ENCODE assay signal across 9 mouse cellular contexts in genomic region chr10:116260658-116261433, GRCm38 (mm10). TPM values are rescaled to one million over a fixed set of nuclear protein-coding genes. Genes with fewer than 3 reads are reported as not detected.
DNase-seq lines count a peak whose midpoint lies in the region; ATAC-seq and TF ChIP-seq lines count a peak whose summit lies in the region.
"Had no signal": no experiment of that assay in that cellular context is flagged by ENCODE, and none has a peak within 500 bp of the region (broad histone marks: within the 10 kb centered on the region; RNA-seq: fewer than 3 reads in every experiment).

No protein-coding gene starts in this region.

- no peak overlapping the region for H3K4me3 ChIP-seq in embryonic facial prominence, embryonic 12.5 days
- no peak overlapping the region for H3K4me3 ChIP-seq in limb, embryonic 15.5 days
- H3K4me3 ChIP-seq: limb, embryonic 12.5 days had no signal

- in situ Hi-C loops in Patski (cut with MboI; ENCODE audit: low pct_unique_long_range_greater_than_20kb) = no loop called here

- no peaks in the 10 kb centered on the region for H3K9me3 ChIP-seq in embryonic facial prominence, embryonic 12.5 days
- no peaks in the 10 kb centered on the region for H3K9me3 ChIP-seq in limb, embryonic 15.5 days
- H3K9me3 ChIP-seq: limb, embryonic 12.5 days had no signal

- POLR2A ChIA-PET in Patski (lab: Charles Lee) = no interaction called here

- no peak overlapping the region for H3K4me2 ChIP-seq in embryonic facial prominence, embryonic 12.5 days (replicated peaks)
- no peak overlapping the region for H3K4me2 ChIP-seq in limb, embryonic 15.5 days
- H3K4me2 ChIP-seq: limb, embryonic 12.5 days had no signal

- 70% methylated on average over 13 of the region's 13 CpGs for WGBS in embryonic facial prominence, embryonic 12.5 days
- WGBS in limb, embryonic 15.5 days = 57% methylated on average over 13 of the region's 13 CpGs

- peak; percentile 90 for ATAC-seq in Patski
- 0 out of 2 replicates have a peak, but pooled peaks have one; percentile 41 for ATAC-seq in embryonic facial prominence, embryonic 12.5 days (ENCODE audit: insufficient number of reproducible peaks, insufficient read depth, low FRiP score, low TSS enrichment)
- ATAC-seq in limb, embryonic 15.5 days (ENCODE audit: insufficient number of reproducible peaks, low FRiP score, low TSS enrichment, low read depth) = no peak
- ATAC-seq in erythroid progenitor cell, adult 5-6 weeks (replicated peaks; ENCODE audit: low FRiP score, poor library complexity, severe bottlenecking) = no peak

- no peaks in the 10 kb centered on the region for H3K27me3 ChIP-seq in Patski
- no peaks in the 10 kb centered on the region for H3K27me3 ChIP-seq in embryonic facial prominence, embryonic 12.5 days
- no peaks in the 10 kb centered on the region for H3K27me3 ChIP-seq in limb, embryonic 15.5 days
- H3K27me3 ChIP-seq: limb, embryonic 12.5 days had no signal

- H3K4me1 ChIP-seq in embryonic facial prominence, embryonic 12.5 days = no peaks in the 10 kb centered on the region
- peaks cover 11% of the 10 kb centered on the region for H3K4me1 ChIP-seq in limb, embryonic 15.5 days

- no peak overlapping the region for H3K9ac ChIP-seq in embryonic facial prominence, embryonic 12.5 days
- H3K9ac ChIP-seq in limb, embryonic 15.5 days = no peak overlapping the region
- H3K9ac ChIP-seq: limb, embryonic 12.5 days had no signal

- TF ChIP-seq CTCF in Patski (IDR thresholded peaks at IDR 0.05) = no peak

- 0 out of 2 replicates have a peak overlapping the region, but pooled peaks have one; percentile 18 for H3K27ac ChIP-seq in embryonic facial prominence, embryonic 12.5 days
- peak overlapping the region; percentile 59; the same call in 1 of the 2 replicates for H3K27ac ChIP-seq in limb, embryonic 15.5 days
- H3K27ac ChIP-seq: limb, embryonic 12.5 days had no signal

- DNase-seq in layer of hippocampus, adult 11-12 months (ENCODE audit: low spot score) = peak; percentile 12
- no peak for DNase-seq in layer of hippocampus, postnatal 25 days (ENCODE audit: extremely low spot score in 1 of 2, low spot score in 1 of 2)
- peak; percentile 73 for DNase-seq in Patski (ENCODE audit: low read depth, low spot score)
- peak; percentile 64 to 69 for DNase-seq in heart, postnatal 36 days
- DNase-seq in urinary bladder, postnatal 10 days (ENCODE audit: low spot score) = no peak

- CTCF ChIA-PET in Patski (lab: Charles Lee) = interaction anchor here (1.0 to 1.4 kb wide), 6 partner anchors 39 to 60 kb away, joined by 3 to 4 read pairs (median 3); no protein-coding TSS in a partner anchor

- no peaks in the 10 kb centered on the region for H3K36me3 ChIP-seq in embryonic facial prominence, embryonic 12.5 days
- no peaks in the 10 kb centered on the region for H3K36me3 ChIP-seq in limb, embryonic 15.5 days
- H3K36me3 ChIP-seq: limb, embryonic 12.5 days had no signal

- intact Hi-C loops in heart, postnatal 36 days (cut with DNase I) = no loop called here

RNA-seq across cellular contexts. Expression of gene Ptprb, which starts 14.5 kb away (rescaled TPM):
- 10 to 100 TPM; 15.5 to 19.9 TPM for total RNA-seq in layer of hippocampus, postnatal 25 days (2021)
- polyA plus RNA-seq in Patski (2021) = 0.51 TPM
- polyA plus RNA-seq in embryonic facial prominence, embryonic 12.5 days (2016; fragmentation: Nextera tagmentation; extraction: Ambion mirVana) = 2.4 and 3.6 TPM in 2 replicates
- total RNA-seq in heart, postnatal 36 days (2021) = 10 to 100 TPM; 71.9 to 83.3 TPM
- polyA plus RNA-seq in limb, embryonic 15.5 days (2015; fragmentation: Nextera tagmentation; extraction: Ambion mirVana) = 3.8 and 4.5 TPM in 2 replicates
- not detected in 2 replicates for total RNA-seq in erythroid progenitor cell, adult 5-6 weeks (2015; ENCODE audit: low replicate concordance)
- total RNA-seq in erythroid progenitor cell, adult 5-6 weeks (2017; ENCODE audit: low replicate concordance) = not detected in 2 replicates

Comparison
In these comparisons a context has a peak if more than half of its experiments do, and no peak if none do; other contexts are left out.
1. DNase-seq: peak in layer of hippocampus, adult 11-12 months (single experiment), Patski (single experiment) and heart, postnatal 36 days (2 of 2); none in layer of hippocampus, postnatal 25 days (0 of 2) and urinary bladder, postnatal 10 days (single experiment).
2. ATAC-seq: peak in Patski (single experiment) and embryonic facial prominence, embryonic 12.5 days (single experiment); none in limb, embryonic 15.5 days (single experiment) and erythroid progenitor cell, adult 5-6 weeks (single experiment).
3. RNA of gene Ptprb, which starts 14.5 kb away (total RNA-seq): 71.9 to 83.3 TPM in heart, postnatal 36 days and 15.5 to 19.9 TPM in layer of hippocampus, postnatal 25 days; not detected in erythroid progenitor cell, adult 5-6 weeks; every median in the first group is over 10 times any median in the second.